Mouse (Mus musculus): ENCODE measurements around the gene Ankrd36. TPM values are rescaled to one million over a fixed set of nuclear protein-coding genes. Genes with fewer than 3 reads are reported as not detected.
"Not testable (repeated sequence)": the region's sequence is repeated elsewhere in the genome, so short reads cannot be mapped to it uniquely, and the experiment has no call there.

Ankrd36 gene
- polyA plus RNA-seq, 1 experiment from 2014 or later = not detected

DNA sequence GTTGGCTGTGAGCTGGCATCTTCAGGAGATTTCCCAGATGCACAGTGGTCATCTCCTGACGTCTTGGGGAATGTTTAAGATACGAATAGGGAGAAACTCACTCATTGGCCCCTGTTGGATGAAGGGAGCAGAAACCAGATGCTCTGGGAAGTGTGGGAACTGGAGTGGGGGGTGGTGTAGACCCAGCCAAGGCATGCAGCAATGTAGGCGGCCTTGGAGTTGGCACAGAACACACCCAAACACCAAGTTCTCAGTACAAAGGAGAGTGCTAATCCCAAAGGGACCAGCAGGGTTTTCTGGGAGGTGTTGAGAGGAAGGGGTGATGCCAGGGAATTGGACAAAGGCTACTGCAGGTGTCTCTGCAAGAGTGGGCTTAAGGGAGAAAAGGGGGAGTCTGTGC lies 35.9 kb downstream of the Ankrd36 start:
- no peak overlapping the region for H3K4me2 ChIP-seq (ENCODE audit: low read length)
- ATAC-seq = no peak
- 87% methylated on average over 3 of the region's 3 CpGs for WGBS
- H3K9ac ChIP-seq (ENCODE audit: low read depth, low read length) = no peak overlapping the region
- H3K9me3 ChIP-seq (ENCODE audit: control insufficient read depth, low read length) = no peaks in the 10 kb centered on the region
- H3K27me3 ChIP-seq (replicated peaks; ENCODE audit: control insufficient read depth, insufficient read depth, low read length) = no peaks in the 10 kb centered on the region
- H3K36me3 ChIP-seq (ENCODE audit: control insufficient read depth, insufficient read depth, low read length) = no peaks in the 10 kb centered on the region
- H3K4me1 ChIP-seq (ENCODE audit: control insufficient read depth, insufficient read depth, low read depth, low read length) = no peaks in the 10 kb centered on the region
- H3K4me3 ChIP-seq (ENCODE audit: low read length) = no peak overlapping the region
- H3K27ac ChIP-seq (ENCODE audit: low read depth, low read length) = no peak overlapping the region

DNA sequence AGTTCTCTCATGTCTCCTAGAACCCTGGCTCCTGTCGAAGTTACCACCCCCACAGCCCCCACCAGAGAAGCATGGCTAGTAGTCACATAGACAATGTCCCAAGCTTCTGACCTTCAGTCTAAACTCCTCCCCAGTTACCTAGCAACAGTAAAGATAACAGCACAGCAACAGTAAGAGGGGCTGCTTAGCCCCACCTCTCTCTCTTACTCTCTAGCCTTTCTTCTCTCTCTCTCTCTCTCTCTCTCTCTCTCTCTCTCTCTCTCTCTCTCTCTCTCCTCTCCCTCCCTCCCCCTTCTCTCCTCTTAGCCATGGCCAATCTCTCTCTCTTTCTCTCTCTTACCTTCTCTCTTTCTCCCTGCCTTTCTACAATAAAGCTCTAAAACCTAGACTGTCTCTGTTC lies 42.4 kb downstream of the Ankrd36 start:
- H3K4me2 ChIP-seq (ENCODE audit: low read length); H3K9ac ChIP-seq (ENCODE audit: low read depth, low read length); H3K36me3 ChIP-seq (ENCODE audit: control insufficient read depth, insufficient read depth, low read length); H3K4me3 ChIP-seq (ENCODE audit: low read length); H3K4me1 ChIP-seq (ENCODE audit: control insufficient read depth, insufficient read depth, low read depth, low read length); ATAC-seq; H3K27me3 ChIP-seq (replicated peaks; ENCODE audit: control insufficient read depth, insufficient read depth, low read length); H3K9me3 ChIP-seq (ENCODE audit: control insufficient read depth, low read length); H3K27ac ChIP-seq (ENCODE audit: low read depth, low read length): not testable (repeated sequence)
- WGBS = 52% methylated on average over 1 of the region's 1 CpGs

- Histone ChIP-seq H3K4me1 (ENCODE audit: control insufficient read depth, insufficient read depth, low read depth, low read length) (no peaks in the 10 kb centered on the region), H3K4me2 (ENCODE audit: low read length) (no peak overlapping the region), H3K27ac (ENCODE audit: low read depth, low read length) (no peak overlapping the region), H3K9ac (ENCODE audit: low read depth, low read length) (no peak overlapping the region), H3K4me3 (ENCODE audit: low read length) (no peak overlapping the region), H3K27me3 (replicated peaks; ENCODE audit: control insufficient read depth, insufficient read depth, low read length) (no peaks in the 10 kb centered on the region), H3K36me3 (ENCODE audit: control insufficient read depth, insufficient read depth, low read length) (no peaks in the 10 kb centered on the region), H3K9me3 (ENCODE audit: control insufficient read depth, low read length) (no peaks in the 10 kb centered on the region)
- 58% methylated on average over 3 of the region's 3 CpGs for WGBS
- peak; percentile 48; the same call in 1 of the 2 replicates for ATAC-seq
Measured at GRCm38 (mm10) chr11:5614453-5614852, 45.0 kb downstream of the Ankrd36 start.

DNA sequence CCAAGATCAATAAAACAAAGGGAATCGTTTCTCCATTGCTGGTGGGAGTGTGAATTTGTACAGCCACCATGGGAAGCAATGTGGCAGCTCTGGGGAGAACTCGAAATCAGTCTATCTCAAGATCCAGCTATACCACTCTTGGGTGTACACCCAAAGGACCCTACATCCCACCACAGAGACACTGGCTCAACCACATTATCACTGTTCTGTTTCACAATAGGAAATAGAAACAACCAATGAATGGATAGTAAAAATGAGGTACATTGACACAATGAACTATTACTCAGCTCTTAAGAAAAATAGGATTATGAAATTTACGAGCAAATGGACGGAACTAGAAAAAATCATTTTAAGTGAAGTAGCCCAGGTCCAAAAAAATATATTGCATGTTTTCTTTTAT lies 55.6 kb downstream of the Ankrd36 start:
- no peaks in the 10 kb centered on the region for H3K9me3 ChIP-seq (ENCODE audit: control insufficient read depth, low read length)
- H3K36me3 ChIP-seq (ENCODE audit: control insufficient read depth, insufficient read depth, low read length) = no peaks in the 10 kb centered on the region
- H3K27ac ChIP-seq (ENCODE audit: low read depth, low read length) = no peak overlapping the region
- no peak overlapping the region for H3K9ac ChIP-seq (ENCODE audit: low read depth, low read length)
- no peaks in the 10 kb centered on the region for H3K27me3 ChIP-seq (replicated peaks; ENCODE audit: control insufficient read depth, insufficient read depth, low read length)
- H3K4me2 ChIP-seq (ENCODE audit: low read length) = no peak overlapping the region
- 87% methylated on average over 4 of the region's 4 CpGs for WGBS
- ATAC-seq = no peak
- no peak overlapping the region for H3K4me3 ChIP-seq (ENCODE audit: low read length)
- no peaks in the 10 kb centered on the region for H3K4me1 ChIP-seq (ENCODE audit: control insufficient read depth, insufficient read depth, low read depth, low read length)

- no peak overlapping the region for H3K4me3 ChIP-seq (ENCODE audit: low read length)
- no peak overlapping the region for H3K27ac ChIP-seq (ENCODE audit: low read depth, low read length)
- no peak for ATAC-seq
- H3K36me3 ChIP-seq (ENCODE audit: control insufficient read depth, insufficient read depth, low read length) = no peaks in the 10 kb centered on the region
- WGBS = 23% methylated on average over 15 of the region's 15 CpGs
- H3K9ac ChIP-seq (ENCODE audit: low read depth, low read length) = no peak overlapping the region
- H3K9me3 ChIP-seq (ENCODE audit: control insufficient read depth, low read length) = no peaks in the 10 kb centered on the region
- no peaks in the 10 kb centered on the region for H3K4me1 ChIP-seq (ENCODE audit: control insufficient read depth, insufficient read depth, low read depth, low read length)
- no peak overlapping the region for H3K4me2 ChIP-seq (ENCODE audit: low read length)
- H3K27me3 ChIP-seq (replicated peaks; ENCODE audit: control insufficient read depth, insufficient read depth, low read length) = no peaks in the 10 kb centered on the region
Measured at GRCm38 (mm10) chr11:5629033-5629432, 59.5 kb downstream of the Ankrd36 start.

GRCm38 (mm10) chr11:5643085-5643484 lies 73.6 kb downstream of the Ankrd36 start:
- Histone ChIP-seq H3K4me2 (ENCODE audit: low read length) (no peak overlapping the region), H3K4me1 (ENCODE audit: control insufficient read depth, insufficient read depth, low read depth, low read length) (no peaks in the 10 kb centered on the region), H3K27me3 (replicated peaks; ENCODE audit: control insufficient read depth, insufficient read depth, low read length) (no peaks in the 10 kb centered on the region), H3K9ac (ENCODE audit: low read depth, low read length) (no peak overlapping the region), H3K9me3 (ENCODE audit: control insufficient read depth, low read length) (no peaks in the 10 kb centered on the region), H3K27ac (ENCODE audit: low read depth, low read length) (no peak overlapping the region), H3K4me3 (ENCODE audit: low read length) (no peak overlapping the region), H3K36me3 (ENCODE audit: control insufficient read depth, insufficient read depth, low read length) (no peaks in the 10 kb centered on the region)
- 84% methylated on average over 5 of the region's 5 CpGs for WGBS
- no peak for ATAC-seq

DNA sequence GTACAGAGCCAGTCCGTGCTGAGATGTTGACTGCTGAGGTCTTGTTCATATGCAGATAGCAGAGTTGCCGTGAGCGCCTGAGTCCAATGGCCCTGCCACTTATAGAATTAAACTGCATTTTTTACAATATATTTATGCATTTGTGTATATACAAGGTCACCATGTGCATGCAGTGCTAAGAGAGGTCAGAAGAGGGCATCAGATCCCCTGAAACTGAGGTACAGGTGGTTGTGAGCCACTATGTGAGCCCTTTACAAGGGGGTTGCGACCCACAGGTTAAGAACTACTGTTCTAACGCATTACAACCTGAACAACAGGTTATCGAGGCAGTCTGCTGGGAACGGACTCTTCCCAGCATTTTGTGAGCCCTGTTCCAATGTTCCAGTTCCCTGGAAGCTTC lies 80.8 kb downstream of the Ankrd36 start:
- no peak overlapping the region for H3K27ac ChIP-seq (ENCODE audit: low read depth, low read length)
- H3K4me3 ChIP-seq (ENCODE audit: low read length) = no peak overlapping the region
- no peaks in the 10 kb centered on the region for H3K27me3 ChIP-seq (replicated peaks; ENCODE audit: control insufficient read depth, insufficient read depth, low read length)
- H3K4me1 ChIP-seq (ENCODE audit: control insufficient read depth, insufficient read depth, low read depth, low read length) = no peaks in the 10 kb centered on the region
- WGBS = 64% methylated on average over 7 of the region's 7 CpGs
- no peak overlapping the region for H3K4me2 ChIP-seq (ENCODE audit: low read length)
- no peak for ATAC-seq
- no peaks in the 10 kb centered on the region for H3K9me3 ChIP-seq (ENCODE audit: control insufficient read depth, low read length)
- no peaks in the 10 kb centered on the region for H3K36me3 ChIP-seq (ENCODE audit: control insufficient read depth, insufficient read depth, low read length)
- H3K9ac ChIP-seq (ENCODE audit: low read depth, low read length) = no peak overlapping the region

GRCm38 (mm10) chr11:5682541-5682940 lies 113.1 kb downstream of the Ankrd36 start:
- Histone ChIP-seq H3K27ac (ENCODE audit: low read depth, low read length) (no peak overlapping the region), H3K4me1 (ENCODE audit: control insufficient read depth, insufficient read depth, low read depth, low read length) (no peaks in the 10 kb centered on the region), H3K4me3 (ENCODE audit: low read length) (no peak overlapping the region), H3K9me3 (ENCODE audit: control insufficient read depth, low read length) (no peaks in the 10 kb centered on the region), H3K27me3 (replicated peaks; ENCODE audit: control insufficient read depth, insufficient read depth, low read length) (no peaks in the 10 kb centered on the region), H3K36me3 (ENCODE audit: control insufficient read depth, insufficient read depth, low read length) (no peaks in the 10 kb centered on the region), H3K4me2 (ENCODE audit: low read length) (no peak overlapping the region), H3K9ac (ENCODE audit: low read depth, low read length) (no peak overlapping the region)
- no peak for ATAC-seq
- 73% methylated on average over 6 of the region's 6 CpGs for WGBS

- ATAC-seq = no peak
- Histone ChIP-seq H3K4me1 (ENCODE audit: control insufficient read depth, insufficient read depth, low read depth, low read length) (no peaks in the 10 kb centered on the region), H3K9me3 (ENCODE audit: control insufficient read depth, low read length) (no peaks in the 10 kb centered on the region), H3K27me3 (replicated peaks; ENCODE audit: control insufficient read depth, insufficient read depth, low read length) (no peaks in the 10 kb centered on the region), H3K36me3 (ENCODE audit: control insufficient read depth, insufficient read depth, low read length) (no peaks in the 10 kb centered on the region), H3K4me3 (ENCODE audit: low read length) (no peak overlapping the region), H3K4me2 (ENCODE audit: low read length) (no peak overlapping the region), H3K27ac (ENCODE audit: low read depth, low read length) (no peak overlapping the region), H3K9ac (ENCODE audit: low read depth, low read length) (no peak overlapping the region)
- 34% methylated on average over 7 of the region's 7 CpGs for WGBS
Measured at GRCm38 (mm10) chr11:5684283-5684682, 114.8 kb downstream of the Ankrd36 start.

- H3K36me3 ChIP-seq (ENCODE audit: control insufficient read depth, insufficient read depth, low read length) = no peaks in the 10 kb centered on the region
- H3K27ac ChIP-seq (ENCODE audit: low read depth, low read length) = no peak overlapping the region
- no peak overlapping the region for H3K9ac ChIP-seq (ENCODE audit: low read depth, low read length)
- H3K9me3 ChIP-seq (ENCODE audit: control insufficient read depth, low read length) = no peaks in the 10 kb centered on the region
- peak; percentile 63; the same call in 1 of the 2 replicates for ATAC-seq
- no peak overlapping the region for H3K4me3 ChIP-seq (ENCODE audit: low read length)
- H3K4me1 ChIP-seq (ENCODE audit: control insufficient read depth, insufficient read depth, low read depth, low read length) = no peaks in the 10 kb centered on the region
- WGBS = 34% methylated on average over 7 of the region's 7 CpGs
- no peaks in the 10 kb centered on the region for H3K27me3 ChIP-seq (replicated peaks; ENCODE audit: control insufficient read depth, insufficient read depth, low read length)
- no peak overlapping the region for H3K4me2 ChIP-seq (ENCODE audit: low read length)
Measured at GRCm38 (mm10) chr11:5691775-5692174, 122.3 kb downstream of the Ankrd36 start.

All from hindbrain, embryonic 16.5 days (tissue).